In the genomic region with DNA sequence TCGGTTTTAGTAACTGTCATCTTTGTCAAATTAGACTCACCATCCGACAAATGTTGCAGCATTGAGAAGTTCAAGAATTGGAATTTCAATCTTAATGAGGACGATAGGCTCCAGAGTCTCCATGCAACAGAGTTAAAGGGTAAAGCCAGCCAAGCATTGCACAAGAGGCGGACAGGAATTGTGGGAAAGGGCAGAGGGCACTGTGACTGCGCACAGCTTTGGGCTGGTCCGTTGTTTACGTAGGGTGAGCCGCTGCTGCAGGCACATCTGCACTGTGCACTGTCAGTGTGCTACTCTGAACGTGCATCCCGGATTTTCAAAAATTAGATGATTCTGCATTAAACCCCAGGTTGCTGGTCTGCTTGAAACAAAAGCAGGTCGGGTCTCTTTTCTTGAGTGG, we compare ENCODE assay signal across 12 mouse cellular contexts. TPM values are rescaled to one million over a fixed set of nuclear protein-coding genes. Genes with fewer than 3 reads are reported as not detected.
DNase-seq lines count a peak whose midpoint lies in the region; ATAC-seq and TF ChIP-seq lines count a peak whose summit lies in the region.
"Had no signal": no experiment of that assay in that cellular context is flagged by ENCODE, and none has a peak within 500 bp of the region (broad histone marks: within the 10 kb centered on the region; RNA-seq: fewer than 3 reads in every experiment).

No protein-coding gene starts in this region.

- peaks cover 34% of the 10 kb centered on the region for H3K4me1 ChIP-seq in heart, embryonic 11.5 days (ENCODE audit: control insufficient read depth, insufficient read depth, low read length)
- H3K4me1 ChIP-seq in brown adipose tissue, adult 24 weeks (ENCODE audit: control insufficient read depth, insufficient read depth, insufficient read length, low read length) = peaks cover 22% of the 10 kb centered on the region
- peaks cover 14% of the 10 kb centered on the region for H3K4me1 ChIP-seq in liver, embryonic 13.5 days (replicated peaks)
- H3K4me1 ChIP-seq in lung, postnatal 0 days (ENCODE audit: insufficient read depth, low read depth, low read length) = peaks cover 11% of the 10 kb centered on the region; the same call in 1 of the 2 replicates

- WGBS in heart, embryonic 11.5 days (ENCODE audit: insufficient replicate concordance) = 81% methylated on average over 11 of the region's 11 CpGs
- 75% methylated on average over 11 of the region's 11 CpGs for WGBS in liver, embryonic 13.5 days (ENCODE audit: insufficient replicate concordance)
- 58% methylated on average over 11 of the region's 11 CpGs for WGBS in lung, postnatal 0 days

- no peaks in the 10 kb centered on the region for H3K27me3 ChIP-seq in heart, embryonic 11.5 days (ENCODE audit: control insufficient read depth, insufficient read depth, low read length)
- H3K27me3 ChIP-seq in liver, embryonic 13.5 days = no peaks in the 10 kb centered on the region
- H3K27me3 ChIP-seq in lung, postnatal 0 days (replicated peaks; ENCODE audit: insufficient read depth, low read length) = no peaks in the 10 kb centered on the region
- H3K27me3 ChIP-seq: megakaryocyte, embryonic 14.5 days had no signal

- intact Hi-C loops in heart, postnatal 25 days (cut with DNase I) = no loop called here

- H3K4me3 ChIP-seq in heart, embryonic 11.5 days (ENCODE audit: low read depth, low read length) = no peak overlapping the region
- H3K4me3 ChIP-seq in brown adipose tissue, adult 24 weeks (ENCODE audit: insufficient read depth, low read depth, low read length) = peak overlapping the region; percentile 25; the same call in 1 of the 2 replicates
- H3K4me3 ChIP-seq in liver, embryonic 13.5 days (replicated peaks) = no peak overlapping the region
- no peak overlapping the region for H3K4me3 ChIP-seq in lung, postnatal 0 days (ENCODE audit: low read depth, low read length)
- H3K4me3 ChIP-seq: megakaryocyte, embryonic 14.5 days had no signal

- no peak for DNase-seq in heart, postnatal 25 days (ENCODE audit: low spot score)
- DNase-seq in liver, embryonic 13.5 days = no peak
- peak; percentile 68 for DNase-seq in lung, postnatal 0 days (ENCODE audit: low spot score)
- DNase-seq in thymus, postnatal 4 days = no peak
- no peak for DNase-seq in layer of hippocampus, adult 9-11 months
- DNase-seq: cerebellum, adult 8-10 months; embryo, embryonic 11 days; heart, postnatal 4 days; layer of hippocampus, postnatal 36 days had no signal

- H3K9ac ChIP-seq in heart, embryonic 11.5 days (ENCODE audit: low read depth, low read length) = no peak overlapping the region
- no peak overlapping the region for H3K9ac ChIP-seq in liver, embryonic 13.5 days
- no peak overlapping the region for H3K9ac ChIP-seq in lung, postnatal 0 days (replicated peaks; ENCODE audit: low read depth)

- 0 out of 2 replicates have a peak overlapping the region, but pooled peaks have one; percentile 8 for H3K27ac ChIP-seq in heart, embryonic 11.5 days (ENCODE audit: low read depth, low read length)
- H3K27ac ChIP-seq in brown adipose tissue, adult 24 weeks (replicated peaks; ENCODE audit: low read depth, low read length) = peak overlapping the region; percentile 58
- peak overlapping the region; percentile 27; the same call in 1 of the 2 replicates for H3K27ac ChIP-seq in liver, embryonic 13.5 days
- H3K27ac ChIP-seq in lung, postnatal 0 days (ENCODE audit: low read length) = no peak overlapping the region

- TF ChIP-seq EP300 in lung, postnatal 0 days (IDR thresholded peaks at IDR 0.05) = no peak

- no peaks in the 10 kb centered on the region for H3K9me3 ChIP-seq in heart, embryonic 11.5 days (replicated peaks; ENCODE audit: control insufficient read depth, low read length)
- H3K9me3 ChIP-seq in liver, embryonic 13.5 days (replicated peaks) = no peaks in the 10 kb centered on the region
- no peaks in the 10 kb centered on the region for H3K9me3 ChIP-seq in lung, postnatal 0 days (ENCODE audit: low read length)
- H3K9me3 ChIP-seq: megakaryocyte, embryonic 14.5 days had no signal

- ATAC-seq in heart, embryonic 11.5 days (replicated peaks; ENCODE audit: insufficient number of reproducible peaks, low FRiP score, low TSS enrichment) = no peak
- peak; percentile 78 for ATAC-seq in liver, embryonic 13.5 days (ENCODE audit: low read depth)
- ATAC-seq in lung, postnatal 0 days = peak; percentile 69

- TF ChIP-seq CTCF in lung, postnatal 0 days (IDR thresholded peaks at IDR 0.05) = no peak

- no peaks in the 10 kb centered on the region for H3K36me3 ChIP-seq in heart, embryonic 11.5 days (ENCODE audit: control insufficient read depth, insufficient read depth, low read length)
- H3K36me3 ChIP-seq in liver, embryonic 13.5 days = 0 out of 2 replicates have a peak, but pooled peaks cover 4% of the 10 kb centered on the region
- H3K36me3 ChIP-seq in lung, postnatal 0 days (ENCODE audit: insufficient read depth, low read length) = no peaks in the 10 kb centered on the region

- H3K4me2 ChIP-seq in heart, embryonic 11.5 days = no peak overlapping the region
- H3K4me2 ChIP-seq in liver, embryonic 13.5 days = peak overlapping the region; percentile 21; the same call in 1 of the 2 replicates
- H3K4me2 ChIP-seq in lung, postnatal 0 days (replicated peaks; ENCODE audit: low read depth, low read length) = no peak overlapping the region

RNA-seq across cellular contexts. Expression of a gene that starts 27.9 kb away (rescaled TPM):
- polyA plus RNA-seq in heart, embryonic 11.5 days (2014; fragmentation: Nextera tagmentation; extraction: Ambion mirVana) = 62.5 and 68.7 TPM in 2 replicates
- total RNA-seq in heart, postnatal 25 days (2021) = 100 to 1,000 TPM; 271 to 291 TPM
- 24.8 and 25.3 TPM in 2 replicates for polyA plus RNA-seq in brown adipose tissue, adult 24 weeks (2012; ENCODE audit: insufficient read depth, insufficient read length, missing spikeins)
- polyA plus RNA-seq in liver, embryonic 13.5 days (2015; fragmentation: Nextera tagmentation; extraction: Ambion mirVana) = 6.8 and 8.7 TPM in 2 replicates
- polyA plus RNA-seq in lung, postnatal 0 days (2015; fragmentation: Nextera tagmentation; extraction: Ambion mirVana) = 18.5 and 19.4 TPM in 2 replicates
